Mouse (Mus musculus) telencephalon, adult 2 months (tissue): Measurements from ENCODE around the gene Pex3.
A peak's percentile ranks its signal among the peaks of the same experiment; 100 is the strongest.

ENCODE experiments used
- DNase-seq: peaks from one replicate; pipeline ENCODE4 v3.0.0-alpha.2; 2011; ENCODE audit warnings: low read depth, low spot score

Pex3 gene

DNA sequence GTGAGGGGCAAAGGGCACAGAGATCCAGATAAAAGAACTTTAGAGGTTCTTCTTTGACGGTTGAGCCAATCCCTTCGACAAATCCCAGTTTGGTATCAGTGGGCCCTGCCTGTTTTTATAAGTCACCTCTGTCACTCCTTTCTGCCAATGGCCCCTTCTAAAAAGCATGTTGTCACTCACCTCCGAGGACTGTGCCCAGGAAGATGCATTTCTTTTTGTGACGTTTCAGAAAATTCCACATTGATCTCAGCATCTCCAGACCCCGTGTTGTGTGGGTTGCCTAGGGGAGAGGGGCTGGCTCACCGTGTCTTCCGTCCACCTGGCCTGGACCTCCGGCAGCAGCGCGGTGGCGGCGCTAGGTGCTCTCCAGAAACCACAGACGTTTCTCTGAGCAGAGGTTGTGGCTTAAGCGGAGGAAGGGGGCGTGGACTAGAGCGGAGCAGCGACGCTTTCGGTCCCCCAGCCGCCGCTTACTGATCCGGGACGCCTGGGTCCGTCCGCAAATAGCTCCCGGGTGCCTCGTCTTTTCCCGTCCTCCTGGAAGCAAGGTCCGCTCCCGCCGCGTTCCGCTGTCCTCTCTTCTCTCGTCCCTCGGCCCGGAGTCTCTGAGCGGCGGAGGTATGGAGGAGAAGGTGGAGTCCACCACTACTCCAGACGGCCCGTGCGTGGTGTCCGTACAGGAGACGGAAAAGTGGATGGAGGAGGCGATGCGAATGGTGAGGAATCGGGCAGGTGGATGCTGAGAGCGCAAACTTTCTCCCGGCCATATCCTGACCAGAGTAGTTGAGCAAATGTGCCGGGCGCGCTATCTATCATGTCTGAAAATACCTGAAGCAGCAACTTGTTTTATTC lies at the start of gene Pex3, which contains the start of gene Adat2:
Gene Pex3, minus strand, starts transcription at position 497 of the 852 bp plus-strand sequence.
Gene Adat2, plus strand, starts transcription at position 249 of the 852 bp plus-strand sequence.
- peak; percentile 86 for DNase-seq

- peak; percentile 80 for DNase-seq
These were observed 48.0 kb upstream of the Pex3 start for GRCm38 (mm10) chr10:13600926-13601325.

DNA sequence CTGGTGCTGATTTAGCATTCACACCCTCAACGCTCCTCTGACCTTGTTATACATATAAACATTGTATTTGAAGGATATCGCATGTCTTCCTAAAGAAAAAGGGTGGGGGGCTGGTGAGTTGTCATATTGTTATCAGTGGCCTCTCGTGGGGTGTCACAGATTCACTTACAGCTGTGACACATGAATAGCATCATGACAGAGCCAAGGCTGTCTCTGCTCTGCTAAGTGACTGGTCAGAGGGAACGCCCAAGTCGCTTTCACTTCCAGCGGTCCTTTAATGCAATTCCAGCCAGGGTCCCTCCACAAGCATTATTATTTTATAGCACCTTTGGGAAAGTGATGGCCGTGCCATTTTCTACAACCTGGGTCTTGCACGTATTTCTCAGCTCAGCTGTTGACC lies 44.5 kb upstream of the Pex3 start:
- no peak for DNase-seq

- no peak for DNase-seq
These were observed 43.9 kb upstream of the Pex3 start for GRCm38 (mm10) chr10:13596866-13597265.

- DNase-seq = peak; percentile 51
These were observed 43.1 kb upstream of the Pex3 start for GRCm38 (mm10) chr10:13596073-13596472.

DNA sequence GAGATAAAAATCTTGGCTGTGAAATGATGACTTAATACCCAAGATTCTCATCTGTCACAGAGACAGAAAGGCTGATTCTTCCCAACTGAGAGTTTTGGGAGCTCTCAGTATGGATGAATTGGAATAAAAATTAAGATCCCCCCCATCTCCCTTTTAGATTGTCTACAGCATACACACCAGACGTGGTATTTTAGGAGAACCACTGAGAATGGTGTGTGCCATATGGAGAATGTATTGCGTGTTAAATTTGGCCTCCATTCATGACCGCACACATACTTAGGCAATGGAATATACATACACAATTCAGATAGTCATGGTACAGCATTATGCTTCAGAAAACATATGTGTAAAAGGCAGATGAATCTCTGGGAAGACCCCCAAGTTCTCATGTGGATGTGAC lies 40.6 kb upstream of the Pex3 start:
- no peak for DNase-seq

- no peak for DNase-seq
These were observed 39.3 kb upstream of the Pex3 start for GRCm38 (mm10) chr10:13592196-13592595.

DNA sequence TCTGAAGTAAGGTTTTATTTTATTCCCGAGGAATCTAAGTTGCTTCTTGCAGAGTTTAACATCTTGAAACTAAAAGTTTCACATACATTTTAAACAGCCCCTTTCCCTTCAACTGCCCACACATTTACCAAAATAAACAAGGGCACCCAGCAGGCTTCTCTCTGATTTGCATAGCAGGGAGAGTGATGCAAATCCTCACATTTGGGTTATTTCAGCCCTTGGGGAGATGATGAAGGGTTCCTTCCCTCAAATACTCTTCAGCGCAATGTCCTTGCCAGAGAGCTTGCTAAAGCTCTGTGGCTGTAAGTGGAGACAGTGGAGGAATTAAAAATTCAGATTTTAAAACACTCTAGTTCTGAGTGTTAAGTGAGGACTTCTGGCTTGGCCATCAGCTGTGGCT lies 35.0 kb upstream of the Pex3 start:
- DNase-seq = peak; percentile 93

GRCm38 (mm10) chr10:13577123-13577522 lies 24.2 kb upstream of the Pex3 start:
- no peak for DNase-seq

DNA sequence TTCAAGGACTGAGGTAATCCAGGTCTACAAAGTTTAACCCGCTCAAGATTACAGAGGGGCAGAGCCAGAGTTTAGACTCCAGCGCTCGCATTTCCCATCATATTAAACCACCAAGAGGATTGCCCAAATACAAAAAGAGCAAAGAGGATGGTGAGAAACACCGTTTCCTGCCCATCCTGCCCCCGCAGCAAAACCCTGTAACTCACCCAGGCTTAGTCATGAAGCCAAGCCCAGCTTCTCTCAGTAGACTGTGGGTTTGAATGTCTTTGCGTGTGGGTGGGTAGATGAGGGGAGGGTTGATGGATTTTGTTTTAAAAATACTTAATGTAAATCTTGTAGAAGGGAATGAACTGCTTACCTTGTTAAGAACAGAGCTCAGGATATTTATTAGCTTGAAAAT lies 19.5 kb upstream of the Pex3 start:
- no peak for DNase-seq

DNA sequence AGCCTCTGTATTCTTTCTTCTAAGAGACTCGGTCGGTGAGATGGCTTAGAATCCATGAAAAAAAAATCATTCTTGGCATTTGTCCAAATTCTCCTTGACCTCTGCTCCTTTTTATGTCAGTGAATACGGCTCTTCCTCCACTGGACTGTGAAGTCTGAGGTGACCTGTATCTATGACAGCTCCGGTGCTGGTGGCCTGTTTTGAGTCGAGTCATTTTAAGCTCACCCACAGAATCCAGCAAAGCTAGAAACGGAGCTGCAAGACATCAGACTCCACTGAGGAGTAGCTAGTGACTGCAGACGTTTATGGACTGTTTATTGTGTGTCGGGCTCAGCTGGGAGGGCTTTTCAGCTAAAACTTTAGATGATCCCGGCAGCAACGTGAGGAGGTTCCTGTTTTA lies 19.1 kb upstream of the Pex3 start:
- no peak for DNase-seq

GRCm38 (mm10) chr10:13570697-13571538 lies 18.0 kb upstream of the Pex3 start:
- no peak for DNase-seq

DNA sequence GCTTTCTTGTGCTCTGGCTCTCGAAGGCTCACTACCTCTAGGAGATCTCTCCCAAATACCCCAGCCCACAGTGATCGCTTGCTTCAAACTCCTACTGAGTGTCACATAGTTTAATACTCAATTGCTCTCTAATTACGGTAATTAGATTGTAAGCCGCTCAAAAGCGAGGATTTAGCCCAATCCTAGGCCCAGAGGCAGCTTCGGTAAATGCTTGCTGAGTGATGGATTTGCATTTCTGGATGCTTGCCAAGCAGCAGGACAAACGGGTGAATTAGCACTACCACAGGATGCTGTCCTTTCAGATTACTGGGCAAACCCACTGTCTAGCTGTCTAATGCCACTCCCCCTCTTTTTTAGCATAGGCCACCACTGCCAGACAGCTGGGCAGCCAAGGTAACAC lies 16.9 kb upstream of the Pex3 start:
- DNase-seq = no peak

DNA sequence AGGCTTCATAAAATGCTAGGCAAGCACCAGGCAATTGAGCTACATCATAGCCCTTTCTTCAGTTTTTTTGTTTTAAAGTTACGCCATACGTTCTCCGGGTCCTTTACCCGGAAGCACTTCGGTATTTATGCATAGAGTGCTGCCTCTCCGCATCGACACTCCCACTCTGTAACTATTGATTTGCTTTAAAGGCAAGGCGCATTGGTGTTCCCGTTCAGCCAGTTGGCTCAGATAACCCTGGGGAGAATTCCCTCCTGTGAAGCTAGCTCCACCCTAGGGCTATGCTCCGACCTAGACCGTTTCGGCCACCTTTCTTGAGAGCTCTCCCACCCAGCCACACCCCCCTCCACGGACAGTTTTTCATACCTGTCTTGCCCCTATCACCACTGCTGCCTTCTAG lies 13.5 kb upstream of the Pex3 start:
- DNase-seq = no peak

DNA sequence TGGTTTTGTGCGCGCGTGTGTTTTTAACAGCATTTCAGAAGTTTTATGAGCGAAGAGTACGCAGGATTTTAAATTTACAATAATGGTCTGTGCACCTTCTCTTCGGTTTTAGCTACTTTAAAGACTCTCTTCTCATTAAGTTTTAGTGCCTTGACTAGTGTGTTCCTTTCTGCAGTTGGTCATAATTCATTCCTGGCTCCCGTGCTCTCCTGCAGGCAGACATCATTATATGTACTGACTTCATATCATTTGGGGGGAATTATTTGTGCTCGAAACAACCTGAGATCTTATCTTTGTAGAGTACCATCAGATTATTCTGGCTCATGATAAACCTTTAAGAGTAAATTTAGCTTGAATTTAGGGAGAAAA lies 12.1 kb upstream of the Pex3 start:
- DNase-seq = no peak

DNA sequence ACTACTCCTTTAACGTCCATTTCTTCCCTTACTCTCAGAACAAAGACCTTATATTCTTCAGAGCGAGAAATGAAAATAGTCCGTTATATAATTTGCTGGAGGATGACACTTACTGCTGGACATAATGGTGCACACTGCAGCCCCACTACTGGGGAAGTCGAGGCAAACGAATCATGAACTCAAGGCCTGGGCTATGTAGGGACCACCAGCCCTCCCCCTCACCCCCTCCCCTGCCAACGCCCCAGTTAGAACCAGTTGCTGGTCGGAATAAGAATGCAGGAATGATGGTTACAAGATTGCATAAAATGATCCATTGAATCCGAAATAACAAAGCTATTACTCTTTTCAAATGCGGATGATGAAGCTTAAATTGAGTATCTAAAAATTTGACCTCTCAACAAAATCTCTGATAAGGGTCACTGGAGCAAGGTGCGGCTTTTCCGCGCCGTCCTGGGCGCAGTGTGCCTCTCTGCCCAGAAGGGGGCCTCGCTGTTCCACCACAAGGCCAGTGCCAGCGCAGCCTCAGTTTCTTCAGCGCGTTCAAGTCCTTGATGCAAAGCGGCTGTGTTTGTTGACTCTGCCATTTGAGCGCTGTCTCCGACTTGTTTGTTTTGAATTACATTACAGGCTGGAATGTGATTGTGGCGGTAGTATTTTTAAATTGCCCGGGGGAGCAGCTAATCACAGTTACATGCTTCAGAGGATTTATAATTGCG lies 11.6 kb upstream of the Pex3 start:
- DNase-seq = no peak

GRCm38 (mm10) chr10:13560014-13560674 lies 7.2 kb upstream of the Pex3 start:
- DNase-seq = no peak

- DNase-seq = no peak
These were observed 1.4 kb upstream of the Pex3 start for GRCm38 (mm10) chr10:13554316-13554715.

GRCm38 (mm10) chr10:13553498-13553985 lies 600 bp upstream of the Pex3 start:
- DNase-seq = no peak

GRCm38 (mm10) chr10:13541721-13542120 lies 11.2 kb downstream of the Pex3 start:
- DNase-seq = no peak

DNA sequence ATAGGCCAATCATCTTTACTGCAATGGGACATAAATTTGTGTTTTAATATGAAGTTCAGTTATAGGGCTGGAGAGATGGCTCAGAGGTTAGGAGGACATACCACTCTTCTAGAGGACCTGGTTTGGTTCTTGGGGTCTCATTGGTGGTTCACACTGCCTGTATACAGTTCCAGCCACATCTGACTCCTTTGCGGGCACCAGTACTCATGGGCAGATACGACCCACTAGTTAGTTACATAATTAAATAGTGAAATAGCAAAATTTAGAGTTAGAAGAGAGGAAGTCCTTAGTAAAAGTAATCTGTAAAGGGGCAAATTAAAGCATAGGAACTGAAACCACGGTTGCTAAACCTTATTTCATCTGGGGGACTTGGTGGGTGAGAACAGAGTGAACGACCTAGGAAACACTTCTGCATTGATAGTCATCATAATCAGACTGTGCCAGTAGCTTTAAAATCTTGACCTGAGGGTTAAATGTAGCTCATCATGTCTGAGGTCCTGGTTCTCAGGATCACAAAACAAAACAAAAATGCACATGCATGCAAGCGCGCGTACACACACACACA lies 13.1 kb downstream of the Pex3 start:
- DNase-seq = no peak
